Comparison of ENCODE assay signal across 8 mouse cellular contexts in genomic region chr19:46507181-46507581, GRCm38 (mm10). TPM values are rescaled to one million over a fixed set of nuclear protein-coding genes. Genes with fewer than 3 reads are reported as not detected.
DNase-seq lines count a peak whose midpoint lies in the region; ATAC-seq and TF ChIP-seq lines count a peak whose summit lies in the region.

No protein-coding gene starts in this region.

- no peak for TF ChIP-seq POLR2A in spleen, adult 2 months (IDR thresholded peaks at IDR 0.05; ENCODE audit: low read depth, low read length)

- peak overlapping the region; percentile 99; the same call in 1 of the 2 replicates for H3K4me2 ChIP-seq in liver, embryonic 15.5 days

- H3K9ac ChIP-seq in liver, embryonic 15.5 days: no peak overlapping the region

- DNase-seq in gastrocnemius, adult 2 months: no peak
- DNase-seq in gastrocnemius, postnatal 25 days: no peak
- DNase-seq in spleen, adult 2 months (ENCODE audit: low read depth in 1 of 2, low spot score in 2 of 2): no peak
- no peak for DNase-seq in spleen, postnatal 10 days (ENCODE audit: low spot score in 2 of 2)
- DNase-seq in ovary, postnatal 10 days (ENCODE audit: low spot score): no peak
- no peak for DNase-seq in gastrocnemius, adult 18-20 months (ENCODE audit: low spot score)
- no peak for DNase-seq in urinary bladder, adult 2 months (ENCODE audit: low spot score)

- ATAC-seq in liver, embryonic 15.5 days (ENCODE audit: insufficient read depth): no peak

- WGBS in spleen, adult 2 months: 87% methylated on average over 8 of the region's 8 CpGs
- WGBS in liver, embryonic 15.5 days (ENCODE audit: insufficient replicate concordance): 78% methylated on average over 8 of the region's 8 CpGs

- peak overlapping the region; percentile 99 for H3K27ac ChIP-seq in gastrocnemius, adult 2 months
- 0 out of 2 replicates have a peak overlapping the region, but pooled peaks have one; percentile 14 for H3K27ac ChIP-seq in spleen, adult 2 months (ENCODE audit: insufficient read depth, low read length)
- no peak overlapping the region for H3K27ac ChIP-seq in liver, embryonic 15.5 days (replicated peaks)

- peaks cover 8% of the 10 kb centered on the region for H3K36me3 ChIP-seq in spleen, adult 2 months (ENCODE audit: control insufficient read depth, insufficient read depth, low read length)
- H3K36me3 ChIP-seq in liver, embryonic 15.5 days (replicated peaks): peaks cover 67% of the 10 kb centered on the region

- H3K4me1 ChIP-seq in spleen, adult 2 months (ENCODE audit: control insufficient read depth, insufficient read depth, insufficient read length): peaks cover 57% of the 10 kb centered on the region
- H3K4me1 ChIP-seq in liver, embryonic 15.5 days (replicated peaks): peaks cover 97% of the 10 kb centered on the region

- H3K27me3 ChIP-seq in spleen, adult 2 months (ENCODE audit: control insufficient read depth, insufficient read depth, low read length): no peaks in the 10 kb centered on the region
- H3K27me3 ChIP-seq in liver, embryonic 15.5 days: no peaks in the 10 kb centered on the region

- peak overlapping the region; percentile 95 for H3K4me3 ChIP-seq in gastrocnemius, adult 2 months
- H3K4me3 ChIP-seq in spleen, adult 2 months (ENCODE audit: extremely low read depth, insufficient read depth, insufficient read length): no peak overlapping the region
- H3K4me3 ChIP-seq in liver, embryonic 15.5 days (replicated peaks): no peak overlapping the region

- intact Hi-C loops in gastrocnemius, adult 2 months (cut with DNase I): no loop called here

- H3K9me3 ChIP-seq in liver, embryonic 15.5 days (replicated peaks): no peaks in the 10 kb centered on the region

- TF ChIP-seq CTCF in gastrocnemius, adult 2 months (IDR thresholded peaks at IDR 0.05): no peak
- TF ChIP-seq CTCF in spleen, adult 2 months (IDR thresholded peaks at IDR 0.05; ENCODE audit: extremely low read depth, insufficient read depth, insufficient read length, insufficient replicate concordance): no peak

RNA-seq across cellular contexts. Expression of gene Trim8, which starts 5.7 kb away (rescaled TPM):
- total RNA-seq in gastrocnemius, adult 2 months (2021): 10 to 100 TPM; 20.2 to 20.7 TPM
- 10 to 100 TPM; 19.1 to 20.6 TPM for total RNA-seq in gastrocnemius, postnatal 25 days (2021)
- 47.1 and 58.4 TPM in 2 replicates for polyA plus RNA-seq in spleen, adult 2 months (2012; rRNA removed)
- 8.8 and 10.9 TPM in 2 replicates for polyA plus RNA-seq in liver, embryonic 15.5 days (2015; fragmentation: Nextera tagmentation; extraction: Ambion mirVana)
- 10 to 100 TPM; 17.6 to 22.5 TPM for total RNA-seq in gastrocnemius, adult 18-20 months (2021)
- 17.2 and 25.2 TPM in 2 replicates for polyA plus RNA-seq in urinary bladder, adult 2 months (2012; rRNA removed)
